Mouse (Mus musculus) E14TG2a.4 (cell line): ENCODE data around the gene Relb.

Experiments used
- H3K27me3 ChIP-seq: 2 replicates; pipeline ENCODE4 v1.6.1; 2014; ENCODE audit warnings: low read length, control low read depth; ENCODE audit not compliant: insufficient read depth
- H3K36me3 ChIP-seq: 2 replicates; pipeline ENCODE4 v1.6.1; 2014; ENCODE audit warnings: low read length, control low read depth; ENCODE audit not compliant: insufficient read depth
- H3K4me1 ChIP-seq: replicated peaks from 2 replicates; pipeline ENCODE4 v1.6.1; 2014; ENCODE audit warnings: low read depth, low read length, control low read depth
- H3K4me3 ChIP-seq: replicated peaks from 2 replicates; pipeline ENCODE4 v1.5.1; 2014; ENCODE audit warnings: mild to moderate bottlenecking, low read length
- H3K9me3 ChIP-seq: 2 replicates; pipeline ENCODE4 v1.6.1; 2014; ENCODE audit warnings: low read length, control low read depth
- CTCF ChIP-seq: conservative IDR thresholded peaks from 2 replicates; pipeline ENCODE4 v1.5.1; 2014; ENCODE audit warnings: low read length
- NANOG ChIP-seq: IDR thresholded peaks from 2 replicates; pipeline ENCODE4 v1.6.1; 2014; ENCODE audit warnings: borderline replicate concordance, low read length, mixed read lengths
- POU5F1 ChIP-seq: IDR thresholded peaks from 2 replicates; pipeline ENCODE4 v1.6.1; 2014; ENCODE audit warnings: low read length, borderline replicate concordance

Relb gene

GRCm38 (mm10) chr7:19666750-19667149, 37.5 kb upstream of the Relb start:
- Histone ChIP-seq H3K27me3 (peaks cover 5% of the 10 kb centered on the region), H3K4me3 (no peak overlapping the region), H3K36me3 (peaks cover 13% of the 10 kb centered on the region), H3K4me1 (peaks cover 45% of the 10 kb centered on the region), H3K9me3 (no peaks in the 10 kb centered on the region)
- no peak for TF ChIP-seq NANOG
- peak; percentile 27; the same call in 1 of the 2 replicates for TF ChIP-seq CTCF
- TF ChIP-seq POU5F1, result no peak

GRCm38 (mm10) chr7:19664955-19665841, 36.0 kb upstream of the Relb start, which contains the start of gene Clptm1:
Gene Clptm1, minus strand, starts transcription at chr7:19665033.
- Histone ChIP-seq H3K4me1 (peaks cover 46% of the 10 kb centered on the region), H3K4me3 (peak within 1 kb of the TSS; percentile 100), H3K9me3 (no peaks in the 10 kb centered on the region), H3K36me3 (peaks cover 28% of the 10 kb centered on the region), H3K27me3 (peaks cover 5% of the 10 kb centered on the region)
- peak; percentile 28; the same call in 1 of the 2 replicates for TF ChIP-seq CTCF
- no peak for TF ChIP-seq POU5F1

GRCm38 (mm10) chr7:19664455-19664954, 35.3 kb upstream of the Relb start:
- Histone ChIP-seq H3K4me1 (peaks cover 48% of the 10 kb centered on the region), H3K36me3 (peaks cover 35% of the 10 kb centered on the region), H3K27me3 (peaks cover 5% of the 10 kb centered on the region), H3K9me3 (no peaks in the 10 kb centered on the region), H3K4me3 (peak overlapping the region; percentile 100)
- TF ChIP-seq NANOG, result no peak
- no peak for TF ChIP-seq CTCF
- TF ChIP-seq POU5F1, result no peak

GRCm38 (mm10) chr7:19663940-19664339, 34.7 kb upstream of the Relb start:
- Histone ChIP-seq H3K4me3 (peak overlapping the region; percentile 100), H3K4me1 (peaks cover 43% of the 10 kb centered on the region), H3K9me3 (no peaks in the 10 kb centered on the region), H3K36me3 (peaks cover 40% of the 10 kb centered on the region), H3K27me3 (peaks cover 5% of the 10 kb centered on the region)
- TF ChIP-seq CTCF, result no peak
- no peak for TF ChIP-seq NANOG
- TF ChIP-seq POU5F1, result no peak

GRCm38 (mm10) chr7:19652614-19653013, 23.4 kb upstream of the Relb start:
- Histone ChIP-seq H3K4me1 (peaks cover 31% of the 10 kb centered on the region), H3K9me3 (no peaks in the 10 kb centered on the region), H3K36me3 (peaks cover 90% of the 10 kb centered on the region), H3K27me3 (no peaks in the 10 kb centered on the region), H3K4me3 (no peak overlapping the region)
- no peak for TF ChIP-seq CTCF
- TF ChIP-seq POU5F1, result no peak
- no peak for TF ChIP-seq NANOG

GRCm38 (mm10) chr7:19651063-19651786, 22.0 kb upstream of the Relb start:
- TF ChIP-seq POU5F1 (no peak), NANOG (no peak), CTCF (no peak)
- H3K9me3 ChIP-seq, result no peaks in the 10 kb centered on the region
- no peak overlapping the region for H3K4me3 ChIP-seq
- H3K36me3 ChIP-seq, result peaks cover 88% of the 10 kb centered on the region
- H3K27me3 ChIP-seq, result no peaks in the 10 kb centered on the region
- H3K4me1 ChIP-seq, result peaks cover 28% of the 10 kb centered on the region

- Histone ChIP-seq H3K4me1 (peaks cover 31% of the 10 kb centered on the region), H3K9me3 (peaks cover 4% of the 10 kb centered on the region; the same call in 1 of the 2 replicates)
- TF ChIP-seq CTCF (no peak), NANOG (no peak), POU5F1 (no peak)
These were observed 12.0 kb upstream of the Relb start for GRCm38 (mm10) chr7:19641223-19641622.

GRCm38 (mm10) chr7:19635074-19635827, 6.0 kb upstream of the Relb start:
- no peak for TF ChIP-seq NANOG
- no peak for TF ChIP-seq POU5F1
- TF ChIP-seq CTCF, result no peak
- Histone ChIP-seq H3K4me1 (peaks cover 45% of the 10 kb centered on the region), H3K36me3 (peaks cover 86% of the 10 kb centered on the region), H3K4me3 (no peak overlapping the region), H3K27me3 (no peaks in the 10 kb centered on the region), H3K9me3 (peaks cover under 1% of the 10 kb centered on the region; the same call in 1 of the 2 replicates)

More at GRCm38 (mm10) chr7:19641223-19641622, 12.0 kb upstream of the Relb start:
- H3K4me3 ChIP-seq, result no peak overlapping the region
- H3K27me3 ChIP-seq, result no peaks in the 10 kb centered on the region
- H3K36me3 ChIP-seq, result peaks cover 97% of the 10 kb centered on the region
